Mouse (Mus musculus): Measurements from ENCODE around the gene Rpl13a. TPM values are rescaled to one million over a fixed set of nuclear protein-coding genes. Genes with fewer than 3 reads are reported as not detected.

The Rpl13a gene
- polyA plus RNA-seq, 1 experiment from 2014 or later: 1,485 TPM

DNA sequence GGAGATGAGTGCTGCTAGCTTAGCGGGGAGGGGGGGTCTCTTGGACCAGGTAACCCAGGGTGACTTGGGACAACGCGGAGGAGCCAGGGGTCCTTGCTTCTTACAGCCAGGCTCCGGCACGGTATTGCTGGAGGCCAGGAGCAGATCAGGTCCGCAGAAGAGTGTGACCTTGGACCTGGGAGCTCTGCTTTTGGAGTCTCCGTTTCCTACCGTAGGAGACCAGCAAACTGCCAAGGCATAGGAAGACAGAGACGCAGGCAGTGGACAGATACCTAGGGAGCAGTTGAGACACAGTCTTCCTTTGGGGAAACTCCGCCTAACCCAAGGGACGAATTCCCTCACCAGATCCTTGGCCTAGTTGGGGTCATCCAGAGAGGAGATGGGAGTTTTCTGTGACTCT, 37.1 kb upstream of the Rpl13a start:
- WGBS: 55% methylated on average over 11 of the region's 11 CpGs
- peaks cover 22% of the 10 kb centered on the region; the same call in 1 of the 2 replicates for H3K27me3 ChIP-seq (ENCODE audit: control insufficient read depth, insufficient read depth, low read length)
- H3K9ac ChIP-seq (ENCODE audit: low read length): no peak overlapping the region
- ATAC-seq (ENCODE audit: low FRiP score, low TSS enrichment) (no peak), DNase-seq (ENCODE audit: low spot score) (no peak)
- H3K27ac ChIP-seq (replicated peaks): no peak overlapping the region
- peaks cover 11% of the 10 kb centered on the region for H3K9me3 ChIP-seq (ENCODE audit: control insufficient read depth, low read length)
- no peak overlapping the region for H3K4me2 ChIP-seq (replicated peaks; ENCODE audit: low read depth)
- TF ChIP-seq CTCF (IDR thresholded peaks at IDR 0.05; ENCODE audit: low read depth) (no peak), EP300 (optimal IDR thresholded peaks at IDR 0.05) (no peak)
- peaks cover 4% of the 10 kb centered on the region; the same call in 1 of the 2 replicates for H3K4me1 ChIP-seq (replicated peaks; ENCODE audit: control insufficient read depth, insufficient read depth)
- H3K36me3 ChIP-seq (ENCODE audit: control insufficient read depth, insufficient read depth, low read length): no peaks in the 10 kb centered on the region
- H3K4me3 ChIP-seq (ENCODE audit: low read depth, low read length): no peak overlapping the region

DNA sequence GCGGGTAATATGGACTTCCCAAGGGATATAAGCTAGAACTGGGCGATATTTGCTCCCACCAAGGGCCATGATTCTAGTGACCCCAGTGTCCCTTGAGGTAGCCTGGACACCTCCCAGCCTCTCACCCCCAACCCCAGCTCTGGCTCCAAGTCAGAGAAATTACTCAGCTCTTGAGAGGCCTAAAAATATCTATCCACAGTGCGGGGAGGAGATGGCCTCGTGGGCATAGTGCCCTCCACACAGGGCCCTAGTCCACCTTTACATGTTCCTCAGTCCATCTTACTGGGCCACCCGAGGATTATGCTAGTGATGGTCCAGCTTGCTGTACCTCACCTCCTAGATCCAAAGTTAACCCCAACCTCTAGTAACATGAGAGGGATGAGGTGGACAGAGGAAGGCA, 36.3 kb upstream of the Rpl13a start:
- peaks cover 4% of the 10 kb centered on the region; the same call in 1 of the 2 replicates for H3K4me1 ChIP-seq (replicated peaks; ENCODE audit: control insufficient read depth, insufficient read depth)
- WGBS: 74% methylated on average over 5 of the region's 5 CpGs
- no peak overlapping the region for H3K4me3 ChIP-seq (ENCODE audit: low read depth, low read length)
- DNase-seq (ENCODE audit: low spot score): no peak
- no peak for ATAC-seq (ENCODE audit: low FRiP score, low TSS enrichment)
- H3K36me3 ChIP-seq (ENCODE audit: control insufficient read depth, insufficient read depth, low read length): peaks cover 2% of the 10 kb centered on the region; the same call in 1 of the 2 replicates
- TF ChIP-seq CTCF (IDR thresholded peaks at IDR 0.05; ENCODE audit: low read depth) (no peak), EP300 (optimal IDR thresholded peaks at IDR 0.05) (no peak)
- no peak overlapping the region for H3K4me2 ChIP-seq (replicated peaks; ENCODE audit: low read depth)
- H3K9ac ChIP-seq (ENCODE audit: low read length): no peak overlapping the region
- H3K9me3 ChIP-seq (ENCODE audit: control insufficient read depth, low read length): peaks cover 6% of the 10 kb centered on the region
- peaks cover 22% of the 10 kb centered on the region; the same call in 1 of the 2 replicates for H3K27me3 ChIP-seq (ENCODE audit: control insufficient read depth, insufficient read depth, low read length)
- no peak overlapping the region for H3K27ac ChIP-seq (replicated peaks)

DNA sequence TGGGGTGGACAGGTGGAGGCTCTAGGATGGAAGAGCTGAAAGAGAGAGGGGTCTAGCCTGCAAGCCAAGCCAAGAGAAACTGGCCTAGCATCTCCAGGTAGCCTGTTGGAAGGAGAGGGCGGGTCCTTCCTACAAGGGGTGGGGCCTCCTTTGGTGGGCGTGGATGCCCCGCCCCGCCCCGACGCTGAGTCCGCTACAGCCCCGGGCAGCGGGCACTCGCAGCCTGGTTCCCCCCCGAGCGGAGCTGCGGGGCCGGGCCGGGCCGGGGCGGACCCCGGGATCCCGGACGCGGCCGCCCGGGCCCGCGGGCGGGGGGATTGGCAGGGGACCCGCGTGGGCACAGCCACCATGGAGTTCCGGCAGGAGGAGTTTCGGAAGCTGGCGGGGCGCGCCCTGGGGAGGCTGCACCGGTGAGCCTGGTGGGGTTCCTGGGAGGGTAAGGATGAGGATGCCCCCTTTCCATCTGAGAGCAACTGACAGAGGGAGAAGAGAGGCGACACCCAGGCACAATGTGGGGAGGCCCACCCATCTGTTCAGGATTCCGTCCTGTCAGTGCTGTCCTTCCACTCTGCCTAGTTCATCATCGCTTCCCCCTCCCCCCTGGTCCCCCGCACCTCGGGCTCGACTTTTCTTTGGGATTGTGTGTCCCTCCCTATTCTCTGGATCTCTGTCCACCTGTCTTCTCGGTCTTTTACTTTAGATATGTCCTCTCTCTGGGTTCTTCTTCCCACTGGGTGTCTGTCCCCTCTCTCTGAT, 35.4 kb upstream of the Rpl13a start, which contains the start of gene Slc17a7:
TSS of gene Slc17a7 (plus strand) at position 215 of the 756 bp plus-strand sequence.
- TF ChIP-seq CTCF (IDR thresholded peaks at IDR 0.05; ENCODE audit: low read depth): no peak
- TF ChIP-seq EP300 (optimal IDR thresholded peaks at IDR 0.05): no peak
- H3K27me3 ChIP-seq (ENCODE audit: control insufficient read depth, insufficient read depth, low read length): peaks cover 15% of the 10 kb centered on the region; the same call in 1 of the 2 replicates

DNA sequence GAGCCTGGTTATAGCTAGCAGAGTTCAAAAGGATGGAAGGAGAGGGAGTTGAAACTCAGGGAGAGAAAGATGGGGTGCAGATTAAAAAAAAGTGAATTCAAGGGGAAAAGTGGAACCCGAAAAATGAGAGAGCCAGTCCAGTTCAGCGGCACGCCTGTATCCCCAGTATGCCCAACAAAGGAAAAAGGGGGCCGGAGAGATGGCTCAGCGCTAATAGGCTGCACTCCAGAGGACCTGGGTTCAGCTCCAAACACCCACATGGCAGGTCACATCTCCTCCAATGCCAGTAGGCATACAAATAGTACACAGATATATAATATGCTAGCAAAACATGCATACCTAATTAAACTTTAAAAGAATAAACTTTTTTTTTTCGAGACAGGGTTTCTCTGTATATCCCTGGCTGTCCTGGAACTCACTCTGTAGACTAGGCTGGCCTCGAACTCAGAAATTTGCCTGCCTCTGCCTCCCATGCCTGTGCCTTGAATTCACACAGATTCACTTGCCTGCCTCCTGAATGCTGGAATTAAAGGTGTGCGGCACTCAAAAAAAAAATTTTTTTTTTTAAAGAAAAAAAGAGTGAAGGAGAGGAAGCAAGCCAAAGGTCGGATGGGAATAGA, 34.5 kb upstream of the Rpl13a start:
- Histone ChIP-seq H3K27me3 (ENCODE audit: control insufficient read depth, insufficient read depth, low read length) (peaks cover 12% of the 10 kb centered on the region; the same call in 1 of the 2 replicates), H3K36me3 (ENCODE audit: control insufficient read depth, insufficient read depth, low read length) (peaks cover 2% of the 10 kb centered on the region; the same call in 1 of the 2 replicates), H3K4me3 (ENCODE audit: low read depth, low read length) (no peak overlapping the region), H3K9me3 (ENCODE audit: control insufficient read depth, low read length) (no peaks in the 10 kb centered on the region), H3K4me1 (replicated peaks; ENCODE audit: control insufficient read depth, insufficient read depth) (peaks cover 4% of the 10 kb centered on the region; the same call in 1 of the 2 replicates), H3K9ac (ENCODE audit: low read length) (no peak overlapping the region), H3K4me2 (replicated peaks; ENCODE audit: low read depth) (no peak overlapping the region), H3K27ac (replicated peaks) (no peak overlapping the region)
- ATAC-seq (ENCODE audit: low FRiP score, low TSS enrichment): no peak
- DNase-seq (ENCODE audit: low spot score): no peak
- WGBS: 70% methylated on average over 9 of the region's 9 CpGs
- TF ChIP-seq CTCF (IDR thresholded peaks at IDR 0.05; ENCODE audit: low read depth): no peak

More for the DNA sequence above, 35.4 kb upstream of the Rpl13a start, which contains the start of gene Slc17a7:
- peaks cover 2% of the 10 kb centered on the region; the same call in 1 of the 2 replicates for H3K36me3 ChIP-seq (ENCODE audit: control insufficient read depth, insufficient read depth, low read length)
- 2% methylated on average over 20 of the region's 41 CpGs for WGBS
- ATAC-seq (ENCODE audit: low FRiP score, low TSS enrichment) (0 out of 2 replicates have a peak, but pooled peaks have one; percentile 34), DNase-seq (ENCODE audit: low spot score) (peak; percentile 70)
- H3K4me1 ChIP-seq (replicated peaks; ENCODE audit: control insufficient read depth, insufficient read depth): peaks cover 4% of the 10 kb centered on the region; the same call in 1 of the 2 replicates
- peak within 1 kb of the TSS; percentile 57 for H3K4me2 ChIP-seq (replicated peaks; ENCODE audit: low read depth)
- H3K27ac ChIP-seq (replicated peaks): no peak within 1 kb of the TSS
- peak within 1 kb of the TSS; percentile 41 for H3K9ac ChIP-seq (ENCODE audit: low read length)
- H3K4me3 ChIP-seq (ENCODE audit: low read depth, low read length): peak within 1 kb of the TSS; percentile 34
- no peaks in the 10 kb centered on the region for H3K9me3 ChIP-seq (ENCODE audit: control insufficient read depth, low read length)

DNA sequence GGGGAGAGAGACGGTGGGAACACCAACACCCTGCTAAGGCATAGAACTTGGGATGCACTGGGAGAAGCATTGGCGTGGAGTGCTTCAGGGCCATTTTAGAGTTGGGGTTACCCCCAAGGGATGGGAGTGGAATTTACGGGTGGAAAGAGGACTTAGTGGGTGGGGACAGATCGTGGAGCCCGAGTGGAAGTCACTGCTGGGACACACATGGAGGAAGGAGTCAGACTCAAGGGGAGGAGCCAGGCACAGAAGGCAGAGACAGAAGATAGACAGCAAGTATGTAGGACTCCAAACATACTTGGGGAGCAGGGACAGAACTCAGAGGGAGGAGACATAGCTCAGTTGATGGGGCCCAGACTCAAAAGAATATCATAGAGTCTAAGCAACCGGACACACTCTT, 34.0 kb upstream of the Rpl13a start:
- DNase-seq (ENCODE audit: low spot score) (no peak), ATAC-seq (ENCODE audit: low FRiP score, low TSS enrichment) (no peak)
- no peak overlapping the region; the same call in 1 of the 2 replicates for H3K4me3 ChIP-seq (ENCODE audit: low read depth, low read length)
- H3K27ac ChIP-seq (replicated peaks): no peak overlapping the region
- H3K9ac ChIP-seq (ENCODE audit: low read length): no peak overlapping the region
- H3K36me3 ChIP-seq (ENCODE audit: control insufficient read depth, insufficient read depth, low read length): peaks cover 2% of the 10 kb centered on the region; the same call in 1 of the 2 replicates
- TF ChIP-seq EP300 (optimal IDR thresholded peaks at IDR 0.05) (no peak), CTCF (IDR thresholded peaks at IDR 0.05; ENCODE audit: low read depth) (no peak)
- 21% methylated on average over 6 of the region's 6 CpGs for WGBS
- H3K4me2 ChIP-seq (replicated peaks; ENCODE audit: low read depth): peak overlapping the region; percentile 63
- peaks cover 10% of the 10 kb centered on the region; the same call in 1 of the 2 replicates for H3K27me3 ChIP-seq (ENCODE audit: control insufficient read depth, insufficient read depth, low read length)
- H3K9me3 ChIP-seq (ENCODE audit: control insufficient read depth, low read length): no peaks in the 10 kb centered on the region
- H3K4me1 ChIP-seq (replicated peaks; ENCODE audit: control insufficient read depth, insufficient read depth): peaks cover 4% of the 10 kb centered on the region; the same call in 1 of the 2 replicates
